ENCODE assay signal across 28 mouse cellular contexts in the genomic region with DNA sequence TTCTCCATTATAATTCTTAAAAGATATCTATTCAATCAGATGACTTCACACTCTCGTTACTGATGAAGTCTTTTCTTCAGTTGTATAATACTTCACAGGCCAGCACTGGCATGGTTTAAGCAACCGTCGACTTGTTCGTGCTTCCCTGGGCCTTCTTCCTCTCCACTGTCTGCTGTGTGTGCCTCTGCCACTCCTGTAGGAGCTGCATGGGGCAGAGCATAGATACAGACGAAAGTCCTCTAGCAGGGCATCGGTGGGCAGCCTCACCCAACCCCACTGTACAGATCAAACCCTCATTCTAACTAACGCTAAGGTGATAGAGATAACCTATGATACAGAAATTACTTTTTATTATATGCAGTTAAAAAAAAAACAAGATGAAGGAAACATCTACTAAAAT.
"Had no signal": no experiment of that assay in that cellular context is flagged by ENCODE, and none has a peak within 500 bp of the region (broad histone marks: within the 10 kb centered on the region; RNA-seq: fewer than 3 reads in every experiment).

No protein-coding gene starts in this region.

- DNase-seq: left cerebral cortex, postnatal 4 days; liver; liver, embryonic 13.5 days; liver, postnatal 0 days; lung, adult 18-20 months; lung, adult 2 months; lung, embryonic 14.5 days; lung, postnatal 10 days; lung, postnatal 14 days; lung, postnatal 36 days; lung, postnatal 4 days; midbrain, embryonic 14.5 days had no signal

- H3K27ac ChIP-seq: limb, embryonic 10.5 days; limb, embryonic 12.5 days; limb, embryonic 13.5 days; limb, embryonic 15.5 days; liver, embryonic 12.5 days; liver, embryonic 13.5 days; liver, embryonic 14.5 days; liver, embryonic 15.5 days; lung, embryonic 15.5 days; macrophage; midbrain, embryonic 10.5 days; midbrain, embryonic 12.5 days; midbrain, embryonic 13.5 days; midbrain, embryonic 15.5 days; neural tube, embryonic 12.5 days had no signal

- H3K4me3 ChIP-seq: limb, embryonic 10.5 days; limb, embryonic 12.5 days; limb, embryonic 13.5 days; limb, embryonic 15.5 days; liver, embryonic 12.5 days; liver, embryonic 13.5 days; liver, embryonic 15.5 days; lung, embryonic 15.5 days; megakaryocyte, embryonic 14.5 days; midbrain, embryonic 10.5 days; midbrain, embryonic 12.5 days; midbrain, embryonic 13.5 days; midbrain, embryonic 15.5 days; myocyte; neural tube, embryonic 12.5 days had no signal

- H3K9me3 ChIP-seq: limb, embryonic 10.5 days; limb, embryonic 12.5 days; limb, embryonic 13.5 days; limb, embryonic 15.5 days; liver, embryonic 12.5 days; liver, embryonic 13.5 days; liver, embryonic 15.5 days; lung, embryonic 15.5 days; megakaryocyte, embryonic 14.5 days; midbrain, embryonic 10.5 days; midbrain, embryonic 12.5 days; midbrain, embryonic 13.5 days; midbrain, embryonic 15.5 days; neural tube, embryonic 12.5 days had no signal

- H3K27me3 ChIP-seq: limb, embryonic 12.5 days; limb, embryonic 13.5 days; limb, embryonic 15.5 days; liver, embryonic 12.5 days; liver, embryonic 13.5 days; liver, embryonic 15.5 days; lung, embryonic 15.5 days; megakaryocyte, embryonic 14.5 days; midbrain, embryonic 12.5 days; midbrain, embryonic 13.5 days; midbrain, embryonic 15.5 days; neural tube, embryonic 12.5 days had no signal

- H3K9ac ChIP-seq: limb, embryonic 12.5 days; limb, embryonic 13.5 days; limb, embryonic 15.5 days; liver, embryonic 12.5 days; liver, embryonic 13.5 days; liver, embryonic 14.5 days; liver, embryonic 15.5 days; liver, postnatal 0 days; lung, embryonic 14.5 days; lung, embryonic 15.5 days; midbrain, embryonic 12.5 days; midbrain, embryonic 13.5 days; midbrain, embryonic 15.5 days; neural tube, embryonic 12.5 days had no signal

- H3K4me1 ChIP-seq: limb, embryonic 10.5 days; limb, embryonic 12.5 days; limb, embryonic 13.5 days; limb, embryonic 15.5 days; liver, embryonic 12.5 days; liver, embryonic 13.5 days; liver, embryonic 15.5 days; lung, embryonic 15.5 days; midbrain, embryonic 10.5 days; midbrain, embryonic 12.5 days; midbrain, embryonic 13.5 days; midbrain, embryonic 15.5 days; neural tube, embryonic 12.5 days had no signal
